Mouse (Mus musculus) brown adipose tissue, adult 24 weeks (tissue): ENCODE measurements at regions not wholly inside any gene's neighbourhood (a gene's known extent, or its start where the extent isn't known, plus 50 kb on each side); places are given as distances from the start of the nearest gene placed in this dataset.

Experiments used
- H3K27ac ChIP-seq: fragments of 200-500 bp; replicated peaks from 2 replicates; pipeline ENCODE4 v1.5.1; 2012; ENCODE audit warnings: low read depth, mild to moderate bottlenecking, low read length
- H3K4me1 ChIP-seq: fragments of 200-500 bp; 2 replicates; pipeline ENCODE4 v1.6.1; 2012; ENCODE audit warnings: low read length, mixed read lengths; ENCODE audit not compliant: control insufficient read depth, insufficient read depth, insufficient read length
- H3K4me3 ChIP-seq: fragments of 200-500 bp; 2 replicates; pipeline ENCODE4 v1.5.1; 2012; ENCODE audit warnings: low read depth, mild to moderate bottlenecking, low read length, moderate library complexity; ENCODE audit not compliant: insufficient read depth

DNA sequence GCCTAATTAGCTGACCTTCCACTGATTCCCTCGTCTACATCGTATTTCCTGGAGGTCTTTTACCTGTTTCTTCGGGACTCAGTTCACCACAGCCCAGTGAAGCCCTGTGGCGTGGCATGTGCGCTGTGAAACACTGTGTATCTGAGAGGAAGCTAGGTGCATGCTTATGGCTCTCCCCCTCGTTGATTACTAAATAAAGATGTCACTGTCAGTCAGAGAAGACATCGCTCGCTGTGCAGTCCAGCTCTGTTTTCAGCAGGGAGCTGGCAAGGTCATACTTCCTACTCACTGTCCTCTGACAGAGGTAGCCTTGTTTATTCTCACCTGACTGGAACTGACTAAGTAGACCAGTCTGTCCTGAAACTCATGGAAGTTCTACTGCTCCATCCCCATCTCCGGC, 68.7 kb upstream of the Adrb1 start:
- no peak overlapping the region for H3K27ac ChIP-seq
- H3K4me1 ChIP-seq: no peaks in the 10 kb centered on the region; the same call in 1 of the 2 replicates
- H3K4me3 ChIP-seq: no peak overlapping the region

DNA sequence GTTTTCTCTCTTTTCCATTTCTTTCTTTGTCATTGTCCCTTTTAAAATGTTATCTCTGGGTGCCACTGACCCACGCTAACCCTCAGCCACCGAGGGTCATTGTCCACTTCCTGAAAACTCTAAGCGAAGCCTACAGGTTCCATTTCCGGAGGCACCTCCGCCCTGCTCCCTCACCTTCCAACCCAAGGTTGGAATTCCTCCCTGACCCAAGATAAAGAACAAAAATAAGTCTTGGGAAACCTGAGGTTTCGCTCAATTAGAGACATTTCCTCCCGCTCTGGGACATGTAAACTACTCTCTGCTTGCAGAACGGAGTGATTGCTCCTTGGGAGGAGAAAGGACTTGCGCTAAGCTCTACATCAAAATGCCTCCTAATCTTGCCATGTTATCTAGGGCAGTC, 66.7 kb upstream of the Adrb1 start:
- H3K4me3 ChIP-seq: no peak overlapping the region
- no peak overlapping the region for H3K27ac ChIP-seq
- no peaks in the 10 kb centered on the region; the same call in 1 of the 2 replicates for H3K4me1 ChIP-seq

DNA sequence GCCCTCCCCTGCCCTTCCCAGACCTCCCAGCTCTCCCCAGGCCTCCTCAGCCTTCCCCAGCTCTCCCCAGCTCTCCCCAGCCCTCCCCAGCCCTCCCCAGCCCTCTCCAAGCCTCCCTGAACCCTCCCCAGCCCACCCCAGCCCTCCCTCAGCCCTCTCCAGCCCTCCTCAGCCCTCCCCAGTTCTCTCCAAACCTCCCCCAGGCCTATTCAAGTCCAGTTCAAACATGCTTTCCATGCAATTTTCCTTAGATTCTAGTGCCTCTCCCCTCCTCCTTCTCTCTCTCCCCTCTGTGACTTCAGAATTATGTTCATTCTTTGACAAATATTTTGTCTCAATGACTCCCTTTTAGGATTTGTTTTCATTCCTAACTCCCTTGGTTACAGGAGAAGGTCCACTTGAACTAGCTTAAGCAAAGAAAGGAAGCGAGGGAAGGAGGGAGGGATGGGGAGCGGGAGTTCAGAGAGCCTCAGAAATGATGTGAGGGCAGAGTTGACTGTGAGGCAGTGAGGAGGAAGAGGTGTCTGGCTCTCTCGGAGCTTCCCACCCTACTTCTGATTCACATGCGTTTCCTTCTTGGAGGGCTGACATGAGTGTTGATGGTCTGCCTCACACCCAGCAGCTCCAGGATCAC, 61.3 kb upstream of the Adrb1 start:
- Histone ChIP-seq H3K4me1 (peaks cover 6% of the 10 kb centered on the region), H3K27ac (no peak overlapping the region), H3K4me3 (no peak overlapping the region)

DNA sequence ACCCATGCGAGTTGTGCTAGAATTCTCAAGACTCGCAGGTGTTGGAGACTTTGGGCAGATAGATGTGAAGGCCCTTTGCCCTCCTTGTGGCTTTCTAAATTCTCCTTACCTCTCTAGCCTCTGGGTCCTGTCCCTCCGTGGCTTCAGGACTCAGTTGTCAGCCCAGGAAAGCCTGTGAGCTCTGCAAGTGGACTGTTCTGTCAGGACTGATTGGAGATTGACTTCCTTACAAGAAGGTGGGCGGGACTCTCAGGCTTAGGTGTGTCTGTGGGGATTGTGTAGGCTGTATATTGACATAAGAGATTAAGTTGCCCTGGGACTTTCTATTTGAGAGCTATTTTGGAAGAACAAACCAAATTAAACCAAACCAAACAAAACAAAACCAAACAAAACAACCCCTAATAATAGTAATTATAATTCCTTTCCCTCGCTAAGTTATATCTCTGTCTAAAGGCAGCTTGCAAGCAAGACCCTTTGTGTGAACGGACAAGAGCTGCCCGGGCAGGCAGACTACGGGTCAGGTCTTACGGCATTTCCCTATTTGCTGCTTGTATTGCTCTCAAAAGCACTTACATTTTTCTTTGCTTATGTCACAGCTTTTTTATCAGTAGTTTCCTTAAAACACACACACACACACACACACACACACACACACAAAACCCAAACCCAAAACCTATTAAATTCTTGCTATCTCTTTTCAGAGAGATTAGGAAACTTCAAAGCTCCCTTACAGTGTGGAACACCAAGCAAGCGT, 58.3 kb upstream of the Adrb1 start:
- H3K4me3 ChIP-seq: no peak overlapping the region
- no peak overlapping the region for H3K27ac ChIP-seq
- H3K4me1 ChIP-seq: peaks cover 6% of the 10 kb centered on the region

DNA sequence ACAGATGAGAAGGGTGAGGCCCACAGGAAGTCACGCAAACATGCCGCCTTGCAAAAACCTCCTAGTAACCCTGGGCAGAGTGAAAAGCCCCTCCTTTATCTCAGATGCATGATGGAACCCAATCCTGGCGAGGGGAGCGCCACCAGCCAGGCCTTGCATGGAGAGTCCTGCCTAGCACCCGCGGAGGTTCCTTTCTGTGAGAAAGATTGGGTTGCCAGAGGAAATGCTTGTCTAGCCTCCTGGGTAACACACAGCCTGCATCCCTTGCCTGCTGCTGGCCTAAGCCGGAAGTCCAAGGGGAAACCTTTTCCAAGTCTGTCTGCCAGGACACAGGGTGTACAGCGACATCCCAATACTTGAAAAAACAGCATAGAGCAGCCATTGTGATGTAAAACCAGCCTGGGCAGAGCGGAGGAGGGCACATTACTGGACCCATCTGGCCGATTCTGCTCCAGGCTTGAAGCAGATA, 57.7 kb upstream of the Adrb1 start:
- H3K27ac ChIP-seq: no peak overlapping the region
- no peak overlapping the region for H3K4me3 ChIP-seq
- H3K4me1 ChIP-seq: peaks cover 6% of the 10 kb centered on the region

GRCm38 (mm10) chr19:56664944-56665663, 56.9 kb upstream of the Adrb1 start:
- Histone ChIP-seq H3K27ac (no peak overlapping the region), H3K4me1 (peaks cover 6% of the 10 kb centered on the region), H3K4me3 (no peak overlapping the region)

GRCm38 (mm10) chr19:56665972-56666371, 56.0 kb upstream of the Adrb1 start:
- H3K4me1 ChIP-seq: peaks cover 6% of the 10 kb centered on the region
- H3K27ac ChIP-seq: no peak overlapping the region
- H3K4me3 ChIP-seq: no peak overlapping the region

DNA sequence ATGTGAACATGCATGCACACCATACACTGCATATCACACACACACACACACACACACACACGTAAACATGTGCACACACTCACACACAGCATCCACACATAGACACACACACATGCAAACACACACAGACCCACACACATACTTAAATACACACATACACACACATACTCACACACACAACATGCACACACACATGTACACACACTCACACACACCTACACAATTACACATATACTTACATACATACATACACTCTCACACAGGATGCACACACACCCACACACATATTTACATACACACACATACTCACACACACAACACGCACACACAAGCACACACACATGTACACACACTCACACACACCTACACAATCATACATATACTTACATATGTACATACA, 54.1 kb upstream of the Adrb1 start:
- Histone ChIP-seq H3K4me1 (peaks cover 6% of the 10 kb centered on the region), H3K4me3 (no peak overlapping the region), H3K27ac (no peak overlapping the region)

- H3K27ac ChIP-seq: peak overlapping the region; percentile 85
- no peak overlapping the region for H3K4me3 ChIP-seq
- peaks cover 6% of the 10 kb centered on the region for H3K4me1 ChIP-seq
Measured at GRCm38 (mm10) chr19:56668991-56669390, 53.0 kb upstream of the Adrb1 start.

DNA sequence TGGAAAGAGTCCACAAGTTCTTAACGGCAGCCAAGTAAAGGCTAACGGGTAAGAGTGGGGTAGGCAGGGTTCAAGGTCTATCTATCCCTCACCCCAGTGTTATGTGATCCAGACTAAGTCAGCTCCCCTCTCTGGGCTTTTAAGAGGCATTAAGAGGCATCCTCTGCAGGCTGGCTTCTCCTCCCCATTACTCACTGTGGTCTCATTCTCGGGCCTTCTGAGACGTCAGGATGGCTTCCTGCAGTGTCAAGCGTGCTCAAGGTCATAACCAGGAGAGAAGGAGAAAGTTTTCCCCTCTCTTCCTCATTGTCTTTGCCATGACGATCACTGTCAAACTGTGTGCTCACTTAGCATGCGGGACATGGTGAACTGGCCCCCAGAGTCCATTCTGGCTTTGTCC, 52.5 kb upstream of the Adrb1 start:
- Histone ChIP-seq H3K4me3 (no peak overlapping the region), H3K4me1 (peaks cover 4% of the 10 kb centered on the region), H3K27ac (peak overlapping the region; percentile 80)
